Comparison of ENCODE assay signal across 8 mouse cellular contexts in the genomic region with DNA sequence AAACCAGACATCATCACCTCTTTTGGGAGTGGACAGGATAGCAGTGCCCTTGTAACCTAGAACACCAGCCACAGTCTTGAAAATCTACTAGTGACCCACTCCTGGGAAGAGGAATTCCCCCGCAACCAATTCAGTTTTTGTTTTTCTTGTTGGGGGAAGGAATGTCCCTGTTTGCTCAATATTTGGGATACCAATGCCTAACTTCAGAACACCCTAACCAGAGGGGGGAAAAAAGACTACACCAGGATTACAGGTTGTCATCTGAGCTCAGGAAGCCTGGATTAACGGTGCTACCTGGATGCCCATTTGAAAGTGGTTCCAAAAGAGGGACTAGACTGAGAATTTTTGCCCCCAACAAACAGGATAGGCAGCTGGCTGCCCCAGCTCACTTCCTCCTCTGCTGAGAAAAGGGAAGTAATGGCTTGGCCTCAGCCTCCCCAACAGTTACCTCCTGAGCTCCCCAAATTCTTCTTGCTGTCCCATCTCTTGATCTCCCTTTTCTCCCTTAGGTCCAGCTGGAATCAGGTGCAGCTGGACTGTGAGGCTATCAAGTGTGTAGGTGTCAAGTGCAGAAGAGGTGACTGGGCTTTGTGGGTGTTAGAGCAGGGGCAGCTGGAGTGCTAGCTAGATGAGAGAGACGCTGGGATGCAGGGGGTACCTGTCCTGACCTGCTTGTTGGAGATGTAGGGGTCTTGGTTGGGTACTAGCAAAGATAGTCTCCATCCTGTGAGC. TPM values are rescaled to one million over a fixed set of nuclear protein-coding genes. Genes with fewer than 3 reads are reported as not detected.
DNase-seq lines count a peak whose midpoint lies in the region; ATAC-seq lines count a peak whose summit lies in the region.

No protein-coding gene starts in this region.

- H3K4me3 ChIP-seq in lung, embryonic 16.5 days (ENCODE audit: low read length), result peak overlapping the region; percentile 71; the same call in 1 of the 2 replicates
- peak overlapping the region; percentile 49 for H3K4me3 ChIP-seq in forebrain, embryonic 15.5 days
- peak overlapping the region; percentile 65 for H3K4me3 ChIP-seq in liver, embryonic 13.5 days (replicated peaks)
- H3K4me3 ChIP-seq in stomach, embryonic 16.5 days (replicated peaks; ENCODE audit: low read length), result peak overlapping the region; percentile 72

- peaks cover 9% of the 10 kb centered on the region for H3K4me1 ChIP-seq in lung, embryonic 16.5 days (replicated peaks; ENCODE audit: control insufficient read depth, insufficient read depth, low read length)
- H3K4me1 ChIP-seq in forebrain, embryonic 15.5 days, result peaks cover 8% of the 10 kb centered on the region
- peaks cover 37% of the 10 kb centered on the region for H3K4me1 ChIP-seq in liver, embryonic 13.5 days (replicated peaks)
- peaks cover 4% of the 10 kb centered on the region; the same call in 1 of the 2 replicates for H3K4me1 ChIP-seq in stomach, embryonic 16.5 days (ENCODE audit: control insufficient read depth, insufficient read depth, low read length)

- no peak overlapping the region for H3K9ac ChIP-seq in lung, embryonic 16.5 days (ENCODE audit: low read length)
- no peak overlapping the region for H3K9ac ChIP-seq in forebrain, embryonic 15.5 days (replicated peaks)
- 0 out of 2 replicates have a peak overlapping the region, but pooled peaks have one; percentile 71 for H3K9ac ChIP-seq in liver, embryonic 13.5 days
- peak overlapping the region; percentile 76 for H3K9ac ChIP-seq in stomach, embryonic 16.5 days (ENCODE audit: low read length)

- H3K4me2 ChIP-seq in lung, embryonic 16.5 days (ENCODE audit: low read depth, low read length), result peak overlapping the region; percentile 98
- H3K4me2 ChIP-seq in forebrain, embryonic 15.5 days (replicated peaks), result peak overlapping the region; percentile 87
- H3K4me2 ChIP-seq in liver, embryonic 13.5 days, result peak overlapping the region; percentile 95
- peak overlapping the region; percentile 97 for H3K4me2 ChIP-seq in stomach, embryonic 16.5 days (ENCODE audit: low read depth, low read length)

- no peak overlapping the region for H3K27ac ChIP-seq in lung, embryonic 16.5 days (ENCODE audit: low read length)
- no peak overlapping the region for H3K27ac ChIP-seq in forebrain, embryonic 15.5 days (replicated peaks)
- H3K27ac ChIP-seq in liver, embryonic 13.5 days, result no peak overlapping the region
- no peak overlapping the region for H3K27ac ChIP-seq in stomach, embryonic 16.5 days (ENCODE audit: low read length)

- WGBS in lung, embryonic 16.5 days, result 58% methylated on average over 3 of the region's 3 CpGs
- 71% methylated on average over 3 of the region's 3 CpGs for WGBS in forebrain, embryonic 15.5 days
- 27% methylated on average over 3 of the region's 3 CpGs for WGBS in liver, embryonic 13.5 days (ENCODE audit: insufficient replicate concordance)
- WGBS in stomach, embryonic 16.5 days, result 63% methylated on average over 3 of the region's 3 CpGs

- no peaks in the 10 kb centered on the region for H3K9me3 ChIP-seq in lung, embryonic 16.5 days (ENCODE audit: control insufficient read depth, low read length)
- H3K9me3 ChIP-seq in forebrain, embryonic 15.5 days, result no peaks in the 10 kb centered on the region
- H3K9me3 ChIP-seq in liver, embryonic 13.5 days (replicated peaks), result no peaks in the 10 kb centered on the region
- H3K9me3 ChIP-seq in stomach, embryonic 16.5 days (replicated peaks; ENCODE audit: control insufficient read depth, low read length), result no peaks in the 10 kb centered on the region

- no peak for DNase-seq in lung, postnatal 14 days
- DNase-seq in liver, embryonic 13.5 days, result no peak
- no peak for DNase-seq in left cerebral cortex, postnatal 25 days (ENCODE audit: low spot score in 2 of 2)
- DNase-seq in adrenal gland, postnatal 14 days, result no peak
- DNase-seq in kidney, adult 8-10 months, result no peak

- no peak for ATAC-seq in lung, embryonic 16.5 days (ENCODE audit: low read depth)
- ATAC-seq in forebrain, embryonic 15.5 days (replicated peaks), result no peak
- ATAC-seq in liver, embryonic 13.5 days (ENCODE audit: low read depth), result no peak
- no peak for ATAC-seq in stomach, embryonic 16.5 days (ENCODE audit: insufficient read depth, low FRiP score)

- no peaks in the 10 kb centered on the region for H3K36me3 ChIP-seq in lung, embryonic 16.5 days (ENCODE audit: control insufficient read depth, insufficient read depth, low read length)
- H3K36me3 ChIP-seq in forebrain, embryonic 15.5 days, result no peaks in the 10 kb centered on the region
- no peaks in the 10 kb centered on the region for H3K36me3 ChIP-seq in liver, embryonic 13.5 days
- no peaks in the 10 kb centered on the region for H3K36me3 ChIP-seq in stomach, embryonic 16.5 days (ENCODE audit: control insufficient read depth, insufficient read depth, low read length)

- intact Hi-C loops in left cerebral cortex, postnatal 25 days (cut with DNase I), result no loop called here

- H3K27me3 ChIP-seq in lung, embryonic 16.5 days (ENCODE audit: control insufficient read depth, insufficient read depth, low read depth, low read length), result peaks cover 14% of the 10 kb centered on the region
- 0 out of 2 replicates have a peak, but pooled peaks cover 2% of the 10 kb centered on the region for H3K27me3 ChIP-seq in forebrain, embryonic 15.5 days
- peaks cover 60% of the 10 kb centered on the region for H3K27me3 ChIP-seq in liver, embryonic 13.5 days
- peaks cover 9% of the 10 kb centered on the region for H3K27me3 ChIP-seq in stomach, embryonic 16.5 days (ENCODE audit: control insufficient read depth, insufficient read depth, low read length)

RNA-seq across cellular contexts. Expression of gene Nfkbie, which starts 1.2 kb away (rescaled TPM):
- polyA plus RNA-seq in lung, embryonic 16.5 days (2015; fragmentation: Nextera tagmentation; extraction: Ambion mirVana), result 3.1 and 3.5 TPM in 2 replicates
- 4.2 and 4.6 TPM in 2 replicates for polyA plus RNA-seq in forebrain, embryonic 15.5 days (2015; fragmentation: Nextera tagmentation; extraction: Ambion mirVana)
- polyA plus RNA-seq in liver, embryonic 13.5 days (2015; fragmentation: Nextera tagmentation; extraction: Ambion mirVana), result 1.4 and 1.6 TPM in 2 replicates
- polyA plus RNA-seq in stomach, embryonic 16.5 days (2015; fragmentation: Nextera tagmentation; extraction: Ambion mirVana), result 4.2 and 4.4 TPM in 2 replicates
- total RNA-seq in left cerebral cortex, postnatal 25 days (2021), result 1 to 10 TPM; 1.6 to 2.0 TPM
- total RNA-seq in adrenal gland, postnatal 14 days (2021), result 3.6 and 8.7 TPM in 2 replicates

RNA-seq across cellular contexts. Expression of gene Slc35b2, which starts 7.0 kb away (rescaled TPM):
- polyA plus RNA-seq in lung, embryonic 16.5 days (2015; fragmentation: Nextera tagmentation; extraction: Ambion mirVana), result 130 and 131 TPM in 2 replicates
- 97.9 and 99.8 TPM in 2 replicates for polyA plus RNA-seq in forebrain, embryonic 15.5 days (2015; fragmentation: Nextera tagmentation; extraction: Ambion mirVana)
- polyA plus RNA-seq in liver, embryonic 13.5 days (2015; fragmentation: Nextera tagmentation; extraction: Ambion mirVana), result 58.0 and 58.6 TPM in 2 replicates
- 115 and 117 TPM in 2 replicates for polyA plus RNA-seq in stomach, embryonic 16.5 days (2015; fragmentation: Nextera tagmentation; extraction: Ambion mirVana)
- total RNA-seq in left cerebral cortex, postnatal 25 days (2021), result 10 to 100 TPM; 30.3 to 32.2 TPM
- 54.8 and 56.1 TPM in 2 replicates for total RNA-seq in adrenal gland, postnatal 14 days (2021)

RNA-seq across cellular contexts. Expression of gene Tmem151b, which starts 7.2 kb away (rescaled TPM):
- 1.2 and 1.4 TPM in 2 replicates for polyA plus RNA-seq in lung, embryonic 16.5 days (2015; fragmentation: Nextera tagmentation; extraction: Ambion mirVana)
- polyA plus RNA-seq in forebrain, embryonic 15.5 days (2015; fragmentation: Nextera tagmentation; extraction: Ambion mirVana), result 34.5 and 36.2 TPM in 2 replicates
- 0.14 and 0.17 TPM in 2 replicates for polyA plus RNA-seq in liver, embryonic 13.5 days (2015; fragmentation: Nextera tagmentation; extraction: Ambion mirVana)
- polyA plus RNA-seq in stomach, embryonic 16.5 days (2015; fragmentation: Nextera tagmentation; extraction: Ambion mirVana), result 2.1 and 2.2 TPM in 2 replicates
- total RNA-seq in left cerebral cortex, postnatal 25 days (2021), result 100 to 1,000 TPM; 118 to 128 TPM
- total RNA-seq in adrenal gland, postnatal 14 days (2021), result 0.33 and 1.6 TPM in 2 replicates

RNA-seq across cellular contexts. Expression of gene Hsp90ab1, which starts 16.4 kb away (rescaled TPM):
- polyA plus RNA-seq in lung, embryonic 16.5 days (2015; fragmentation: Nextera tagmentation; extraction: Ambion mirVana), result 1,477 and 1,506 TPM in 2 replicates
- 1,627 and 1,637 TPM in 2 replicates for polyA plus RNA-seq in forebrain, embryonic 15.5 days (2015; fragmentation: Nextera tagmentation; extraction: Ambion mirVana)
- 1,012 and 1,064 TPM in 2 replicates for polyA plus RNA-seq in liver, embryonic 13.5 days (2015; fragmentation: Nextera tagmentation; extraction: Ambion mirVana)
- 1,400 and 1,468 TPM in 2 replicates for polyA plus RNA-seq in stomach, embryonic 16.5 days (2015; fragmentation: Nextera tagmentation; extraction: Ambion mirVana)
- total RNA-seq in left cerebral cortex, postnatal 25 days (2021), result 1,000 to 10,000 TPM; 1,565 to 1,601 TPM
- total RNA-seq in adrenal gland, postnatal 14 days (2021), result 1,351 and 1,485 TPM in 2 replicates

RNA-seq across cellular contexts. Expression of gene Tcte1, which starts 33.4 kb away (rescaled TPM):
- 1.7 and 2.7 TPM in 2 replicates for polyA plus RNA-seq in lung, embryonic 16.5 days (2015; fragmentation: Nextera tagmentation; extraction: Ambion mirVana)
- 4.7 and 4.8 TPM in 2 replicates for polyA plus RNA-seq in forebrain, embryonic 15.5 days (2015; fragmentation: Nextera tagmentation; extraction: Ambion mirVana)
- polyA plus RNA-seq in liver, embryonic 13.5 days (2015; fragmentation: Nextera tagmentation; extraction: Ambion mirVana), result not detected in 2 replicates
- 0.25 and 0.28 TPM in 2 replicates for polyA plus RNA-seq in stomach, embryonic 16.5 days (2015; fragmentation: Nextera tagmentation; extraction: Ambion mirVana)
- total RNA-seq in left cerebral cortex, postnatal 25 days (2021), result 1 to 10 TPM; 1.1 to 1.3 TPM
- not detected in 2 replicates for total RNA-seq in adrenal gland, postnatal 14 days (2021)

Comparison
In these comparisons a context has a peak if more than half of its experiments do, and no peak if none do; other contexts are left out.
1. H3K9ac ChIP-seq: peak in liver, embryonic 13.5 days (single experiment) and stomach, embryonic 16.5 days (single experiment); none in lung, embryonic 16.5 days (single experiment) and forebrain, embryonic 15.5 days (single experiment).
2. RNA of gene Tmem151b, which starts 7.2 kb away (polyA plus RNA-seq): 34.5 to 36.2 TPM in forebrain, embryonic 15.5 days; 2.1 to 2.2 TPM in stomach, embryonic 16.5 days, 1.2 to 1.4 TPM in lung, embryonic 16.5 days and 0.14 to 0.17 TPM in liver, embryonic 13.5 days; every median in the first group is over 10 times any median in the second.
3. Peak in every context shown above with its lines, with median percentiles within 50 percentile points of each other: H3K4me2 ChIP-seq and H3K4me3 ChIP-seq.